9 mouse cellular contexts compared by ENCODE assay signal in the genomic region with DNA sequence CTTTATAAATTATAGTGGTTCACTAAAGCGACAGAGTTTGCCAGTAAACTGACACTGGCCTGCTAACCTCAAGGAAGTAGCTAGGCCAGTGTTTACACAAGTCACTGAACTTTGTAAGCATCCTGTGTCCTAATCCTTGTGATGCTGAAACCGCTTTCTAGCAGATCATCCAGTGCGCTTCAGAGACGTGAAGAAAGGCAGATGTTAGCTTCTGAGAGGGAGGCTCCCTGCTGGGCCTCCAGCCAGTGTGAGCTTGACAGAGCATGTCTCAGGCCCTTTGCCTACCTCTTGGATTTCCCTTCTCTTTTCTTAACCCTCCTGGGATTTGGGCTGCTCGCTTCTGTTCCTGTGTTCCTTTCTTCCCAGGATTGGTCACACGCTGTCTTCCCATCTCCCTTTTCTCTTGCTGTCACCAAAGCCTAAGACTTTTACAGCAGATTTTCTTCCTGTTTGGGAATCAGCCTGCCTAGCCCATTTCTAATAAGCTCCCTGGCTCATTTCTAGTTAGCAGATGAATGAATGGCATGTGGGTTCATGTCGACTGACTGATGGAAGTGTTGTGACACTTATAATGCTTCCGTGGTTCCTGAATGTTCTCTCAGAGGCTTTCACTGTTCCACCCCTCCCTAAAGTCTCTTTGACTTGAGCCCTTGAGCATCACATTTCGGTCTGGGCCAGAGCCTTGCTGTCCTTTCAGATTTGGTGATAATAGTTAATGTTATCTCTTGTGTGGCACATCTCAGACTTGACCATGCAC.
DNase-seq lines count a peak whose midpoint lies in the region; ATAC-seq and TF ChIP-seq lines count a peak whose summit lies in the region.
"Had no signal": no experiment of that assay in that cellular context is flagged by ENCODE, and none has a peak within 500 bp of the region (broad histone marks: within the 10 kb centered on the region; RNA-seq: fewer than 3 reads in every experiment).

No protein-coding gene starts in this region.

- no peak for TF ChIP-seq CTCF in lung, embryonic 14.5 days (IDR thresholded peaks at IDR 0.05; ENCODE audit: low read depth)

- H3K4me2 ChIP-seq in liver, embryonic 13.5 days: no peak overlapping the region
- no peak overlapping the region for H3K4me2 ChIP-seq in liver, embryonic 11.5 days
- no peak overlapping the region for H3K4me2 ChIP-seq in intestine, embryonic 14.5 days (ENCODE audit: low read length)
- no peak overlapping the region for H3K4me2 ChIP-seq in lung, embryonic 14.5 days

- H3K36me3 ChIP-seq in liver, embryonic 13.5 days: no peaks in the 10 kb centered on the region
- no peaks in the 10 kb centered on the region for H3K36me3 ChIP-seq in liver, embryonic 11.5 days (ENCODE audit: control insufficient read depth, insufficient read depth, low read length)
- H3K36me3 ChIP-seq in intestine, embryonic 14.5 days (ENCODE audit: control insufficient read depth, insufficient read depth, low read length): no peaks in the 10 kb centered on the region
- no peaks in the 10 kb centered on the region for H3K36me3 ChIP-seq in lung, embryonic 14.5 days (ENCODE audit: insufficient read depth)
- H3K36me3 ChIP-seq: forebrain, embryonic 10.5 days had no signal

- H3K27me3 ChIP-seq in liver, embryonic 13.5 days: no peaks in the 10 kb centered on the region
- no peaks in the 10 kb centered on the region for H3K27me3 ChIP-seq in liver, embryonic 11.5 days (replicated peaks; ENCODE audit: control insufficient read depth, insufficient read depth, low read length)
- no peaks in the 10 kb centered on the region for H3K27me3 ChIP-seq in intestine, embryonic 14.5 days (replicated peaks; ENCODE audit: control insufficient read depth, insufficient read depth, low read length)
- H3K27me3 ChIP-seq in lung, embryonic 14.5 days (ENCODE audit: insufficient read depth, low read length): no peaks in the 10 kb centered on the region

- WGBS in liver, embryonic 13.5 days (ENCODE audit: insufficient replicate concordance): 71% methylated on average over 9 of the region's 9 CpGs
- WGBS in liver, embryonic 11.5 days: 73% methylated on average over 9 of the region's 9 CpGs
- WGBS in intestine, embryonic 14.5 days: 51% methylated on average over 9 of the region's 9 CpGs
- WGBS in lung, embryonic 14.5 days: 44% methylated on average over 9 of the region's 9 CpGs

- H3K9ac ChIP-seq in liver, embryonic 13.5 days: no peak overlapping the region
- H3K9ac ChIP-seq in liver, embryonic 11.5 days (ENCODE audit: low read depth, low read length): no peak overlapping the region
- H3K9ac ChIP-seq in intestine, embryonic 14.5 days (ENCODE audit: low read length): no peak overlapping the region
- no peak overlapping the region for H3K9ac ChIP-seq in lung, embryonic 14.5 days

- no peaks in the 10 kb centered on the region for H3K4me1 ChIP-seq in liver, embryonic 13.5 days (replicated peaks)
- H3K4me1 ChIP-seq in liver, embryonic 11.5 days (replicated peaks; ENCODE audit: control insufficient read depth, insufficient read depth, low read length): no peaks in the 10 kb centered on the region
- H3K4me1 ChIP-seq in intestine, embryonic 14.5 days (replicated peaks; ENCODE audit: control insufficient read depth, insufficient read depth, low read length): peaks cover 3% of the 10 kb centered on the region; the same call in 1 of the 2 replicates
- H3K4me1 ChIP-seq in lung, embryonic 14.5 days (ENCODE audit: insufficient read depth): peaks cover 6% of the 10 kb centered on the region; the same call in 1 of the 2 replicates
- H3K4me1 ChIP-seq: forebrain, embryonic 10.5 days had no signal

- no peak for ATAC-seq in liver, embryonic 13.5 days (ENCODE audit: low read depth)
- no peak for ATAC-seq in liver, embryonic 11.5 days (replicated peaks; ENCODE audit: low FRiP score)
- ATAC-seq in intestine, embryonic 14.5 days (replicated peaks; ENCODE audit: low FRiP score, low TSS enrichment, low read depth): peak; percentile 71; the same call in 1 of the 2 replicates
- peak; percentile 98 for ATAC-seq in lung, embryonic 14.5 days (ENCODE audit: insufficient read depth)

- H3K9me3 ChIP-seq in liver, embryonic 13.5 days (replicated peaks): 0 out of 2 replicates have a peak, but pooled peaks cover 2% of the 10 kb centered on the region
- H3K9me3 ChIP-seq in liver, embryonic 11.5 days (ENCODE audit: control insufficient read depth, low read length): no peaks in the 10 kb centered on the region
- H3K9me3 ChIP-seq in intestine, embryonic 14.5 days (ENCODE audit: control insufficient read depth, low read length): no peaks in the 10 kb centered on the region
- no peaks in the 10 kb centered on the region for H3K9me3 ChIP-seq in lung, embryonic 14.5 days (ENCODE audit: low read depth, low read length)
- H3K9me3 ChIP-seq: forebrain, embryonic 10.5 days had no signal

- DNase-seq in liver, embryonic 13.5 days: no peak
- no peak for DNase-seq in liver, embryonic 11.5 days (ENCODE audit: low spot score)
- DNase-seq in intestine, embryonic 14.5 days (ENCODE audit: low spot score): no peak
- peak; percentile 88 for DNase-seq in lung, embryonic 14.5 days
- peak; percentile 26 for DNase-seq in yolk sac, embryonic 10.5 days (ENCODE audit: low spot score)
- DNase-seq in right cerebral cortex, postnatal 4 days: no peak
- no peak for DNase-seq in spleen, postnatal 14 days (ENCODE audit: low spot score in 2 of 2)
- DNase-seq: cerebellum, postnatal 14 days had no signal

- H3K4me3 ChIP-seq in liver, embryonic 13.5 days (replicated peaks): no peak overlapping the region
- no peak overlapping the region for H3K4me3 ChIP-seq in liver, embryonic 11.5 days (ENCODE audit: low read depth, low read length)
- no peak overlapping the region for H3K4me3 ChIP-seq in intestine, embryonic 14.5 days (ENCODE audit: low read depth, low read length)
- H3K4me3 ChIP-seq in lung, embryonic 14.5 days (ENCODE audit: low read depth, low read length): no peak overlapping the region
- H3K4me3 ChIP-seq: forebrain, embryonic 10.5 days had no signal

- H3K27ac ChIP-seq in liver, embryonic 13.5 days: 0 out of 2 replicates have a peak overlapping the region, but pooled peaks have one; percentile 0
- H3K27ac ChIP-seq in liver, embryonic 11.5 days (ENCODE audit: low read depth, low read length): no peak overlapping the region
- peak overlapping the region; percentile 34; the same call in 1 of the 2 replicates for H3K27ac ChIP-seq in intestine, embryonic 14.5 days (ENCODE audit: low read depth)
- H3K27ac ChIP-seq in lung, embryonic 14.5 days (ENCODE audit: low read depth): peak overlapping the region; percentile 83
- H3K27ac ChIP-seq: forebrain, embryonic 10.5 days had no signal

Comparison
In these comparisons a context has a peak if more than half of its experiments do, and no peak if none do; other contexts are left out.
1. ATAC-seq: peak in intestine, embryonic 14.5 days (single experiment) and lung, embryonic 14.5 days (single experiment); none in liver, embryonic 13.5 days (single experiment) and liver, embryonic 11.5 days (single experiment).
2. DNase-seq: peak in lung, embryonic 14.5 days (single experiment) and yolk sac, embryonic 10.5 days (single experiment); none in liver, embryonic 13.5 days (single experiment), liver, embryonic 11.5 days (single experiment), intestine, embryonic 14.5 days (single experiment), right cerebral cortex, postnatal 4 days (single experiment) and spleen, postnatal 14 days (0 of 2).